Mouse (Mus musculus) heart, postnatal 36 days (tissue): Measurements from ENCODE around the gene Phgdh. TPM values are rescaled to one million over a fixed set of nuclear protein-coding genes. Genes with fewer than 3 reads are reported as not detected.

Source experiments
- DNase-seq, 2 experiments: peaks; one replicate each; pipeline ENCODE4 v3.0.0; 2021 to 2022
- intact Hi-C: fragments of 180-260 bp; cut with DNase I; formaldehyde crosslinking; loops from one replicate; pipeline ENCODE4 v1.15.1; 2025
- total RNA-seq, 2 experiments: library from RNA; stranded (reverse); gene quantifications; 2 replicates each; pipeline ENCODE4 v1.2.3; 2021

The Phgdh gene
- total RNA-seq, 2 experiments from 2014 or later: 1.9 to 2.1 TPM

DNA sequence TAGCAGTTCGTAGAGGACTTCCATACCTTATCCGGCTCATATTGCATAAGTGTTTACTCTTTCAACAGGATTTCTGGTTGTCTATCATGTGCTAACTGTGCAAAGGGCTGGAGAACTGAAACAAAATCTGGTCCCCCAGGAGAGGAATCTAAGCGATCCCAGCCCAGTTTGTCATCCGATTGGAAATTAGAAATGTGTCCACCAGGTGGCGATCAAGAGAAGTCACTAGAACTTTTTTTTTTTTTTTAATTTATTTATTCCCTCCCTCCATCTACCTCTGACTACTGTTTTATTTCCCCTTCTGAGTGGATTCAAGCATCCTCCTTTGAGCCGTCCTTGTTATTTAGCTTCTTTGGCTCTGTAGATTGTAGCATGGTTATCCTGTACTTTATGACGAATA lies 14.1 kb upstream of the Phgdh start:
- peak; percentile 68 for DNase-seq
- intact Hi-C loops: loop anchor here (10.0 kb wide), 1 partner anchor 621 kb away; no protein-coding TSS in a partner anchor

DNA sequence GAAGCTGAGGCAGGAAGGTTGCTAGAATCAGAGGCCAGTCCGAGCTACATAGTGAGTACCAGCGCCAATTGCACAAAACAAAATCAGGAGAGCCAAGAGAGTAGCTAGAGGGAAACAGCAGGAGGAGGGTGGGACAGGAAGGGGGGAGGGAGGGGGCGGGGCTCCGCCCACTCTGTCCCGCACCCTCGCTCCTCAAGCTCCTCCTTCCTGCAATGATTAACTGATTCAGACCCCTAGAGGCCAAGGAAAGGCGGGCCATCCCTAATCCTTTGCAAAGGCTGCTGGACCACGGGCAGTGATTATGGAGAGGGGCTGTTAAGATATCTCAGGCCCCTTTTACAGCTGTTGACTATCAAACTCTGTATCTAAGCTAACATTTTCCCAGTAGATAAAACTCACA lies 8.9 kb upstream of the Phgdh start:
- no peak for DNase-seq
- intact Hi-C loops: no loop called here

DNA sequence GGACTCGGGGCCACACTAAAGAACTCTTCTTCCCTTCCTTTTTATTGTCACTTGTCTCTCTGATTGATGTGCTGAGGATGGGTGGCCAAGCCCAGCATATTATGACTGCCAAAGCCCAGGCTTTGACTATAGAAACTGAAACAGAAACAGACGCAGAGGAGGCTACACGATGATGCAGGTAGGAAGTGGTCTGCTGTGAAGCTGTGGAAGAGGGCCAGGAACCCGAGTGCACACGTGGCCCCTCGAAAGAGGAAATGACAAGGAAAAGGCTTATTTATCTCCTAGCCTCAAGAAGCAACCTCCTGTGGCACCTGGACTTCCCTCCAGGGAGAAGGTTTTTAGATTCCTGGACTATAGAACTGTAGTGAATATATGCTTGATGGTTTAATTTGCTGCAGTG lies 8.3 kb upstream of the Phgdh start:
- no peak for DNase-seq
- intact Hi-C loops: no loop called here

DNA sequence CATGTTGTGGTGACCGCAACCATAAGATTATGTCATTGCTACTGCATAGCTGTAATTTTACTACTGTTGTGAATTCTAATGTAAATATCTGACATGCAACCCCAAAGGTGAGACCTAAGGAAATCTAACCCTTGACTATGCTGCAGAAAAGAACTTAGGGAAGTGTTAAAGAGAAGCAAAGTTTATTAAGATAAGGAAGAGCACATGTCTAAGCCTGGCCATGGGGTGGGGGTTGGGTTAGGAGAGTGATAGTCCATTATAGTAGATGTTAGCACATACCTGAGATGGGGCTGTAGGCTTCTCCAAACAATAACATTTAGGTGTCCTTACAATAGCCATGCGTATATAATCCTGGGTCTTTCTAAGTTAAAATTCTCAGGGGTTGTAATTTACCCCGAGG lies 3.4 kb upstream of the Phgdh start:
- intact Hi-C loops: no loop called here
- no peak for DNase-seq

DNA sequence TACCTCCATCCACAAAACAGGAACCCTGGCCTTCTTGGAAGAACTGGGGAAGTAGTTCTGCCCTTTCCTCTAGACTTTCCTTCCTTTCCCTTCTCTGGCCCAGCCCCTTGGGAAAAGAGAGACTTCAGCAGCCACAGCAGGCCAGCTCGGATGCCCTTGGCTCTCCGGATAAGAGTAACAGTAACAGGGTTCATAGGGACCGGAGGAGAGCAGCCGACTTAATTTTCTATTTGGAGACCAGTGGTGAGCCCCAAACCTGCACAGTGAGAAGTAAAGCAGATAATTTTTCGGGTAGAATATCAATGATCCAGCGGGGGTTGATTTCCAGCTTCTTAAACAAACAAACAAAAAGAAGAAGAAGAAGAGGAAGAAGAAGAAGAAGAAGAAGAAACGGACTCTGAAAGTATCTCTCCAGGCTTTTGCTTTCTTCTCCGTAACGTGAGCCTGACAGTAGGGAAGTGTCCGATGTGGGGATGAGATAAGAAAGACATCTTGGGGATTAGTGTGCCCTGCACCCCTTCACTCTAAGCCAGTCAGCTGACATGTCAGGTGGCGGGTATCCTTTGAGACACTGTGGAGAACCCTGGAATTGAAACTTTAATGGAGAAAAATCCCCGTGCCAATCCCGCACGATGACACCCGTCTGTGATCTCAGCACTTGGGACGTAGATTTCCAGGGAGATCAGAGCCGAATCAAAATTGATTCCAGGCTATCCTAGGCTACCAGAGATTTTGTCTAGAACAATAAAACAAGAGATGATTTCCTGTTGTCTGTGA lies 1.2 kb upstream of the Phgdh start:
- intact Hi-C loops: no loop called here
- no peak for DNase-seq

DNA sequence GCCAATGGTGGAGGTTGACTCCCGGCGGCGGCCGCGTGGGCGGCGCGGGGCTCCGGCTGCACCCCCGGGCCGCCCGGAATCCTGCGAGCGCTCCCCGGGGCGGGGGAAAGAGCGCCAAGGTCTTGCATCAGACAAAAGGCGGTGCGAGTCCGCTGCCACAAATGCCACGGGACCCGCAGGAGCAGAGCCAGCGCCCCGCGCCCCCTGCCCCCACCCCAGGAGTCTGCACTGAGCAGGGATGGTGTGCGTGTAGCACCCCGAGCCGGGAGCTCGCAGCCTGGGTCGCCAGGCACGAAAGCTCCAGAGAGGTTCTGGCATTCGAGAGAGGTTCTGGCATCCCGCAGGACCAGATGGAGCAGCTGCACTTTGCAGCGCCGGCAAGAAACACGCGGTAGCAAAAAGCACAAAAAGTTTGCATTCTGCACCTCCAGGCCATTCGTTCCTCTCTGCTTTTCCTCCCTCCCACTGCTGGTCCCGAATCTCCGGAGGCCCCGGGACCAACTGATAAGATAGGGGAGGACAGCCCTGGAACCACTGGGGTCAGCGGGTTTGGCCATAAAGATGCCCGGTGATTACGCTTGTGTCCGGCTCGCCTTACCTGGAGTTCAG lies 589 bp downstream of the Phgdh start:
- intact Hi-C loops: no loop called here
- DNase-seq: peak; percentile 41 to 63

DNA sequence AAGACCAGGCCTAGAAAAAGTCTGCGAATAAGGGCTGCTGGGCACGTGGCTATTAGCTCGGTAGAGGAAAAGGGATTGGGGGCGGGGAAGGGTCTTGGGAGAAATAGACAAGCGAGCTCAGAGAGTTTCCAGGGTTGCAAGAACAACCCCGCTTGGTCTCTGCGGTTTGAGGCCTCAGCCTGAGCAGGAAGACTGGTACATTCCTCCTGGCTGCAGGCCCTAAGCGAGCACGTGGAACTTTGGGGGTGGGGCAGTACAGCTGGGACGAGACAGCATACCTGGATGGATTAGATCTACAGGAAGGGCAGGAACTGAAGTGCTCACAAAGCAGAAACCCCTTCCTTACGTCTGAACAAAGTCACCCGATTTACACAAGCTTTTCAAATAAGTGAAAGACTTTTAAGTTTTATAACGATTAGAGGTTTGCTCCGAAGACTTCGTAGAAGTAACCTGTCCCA lies 1.2 kb downstream of the Phgdh start:
- intact Hi-C loops: no loop called here
- peak in 1 of 2 experiments; percentile 33 for DNase-seq

DNA sequence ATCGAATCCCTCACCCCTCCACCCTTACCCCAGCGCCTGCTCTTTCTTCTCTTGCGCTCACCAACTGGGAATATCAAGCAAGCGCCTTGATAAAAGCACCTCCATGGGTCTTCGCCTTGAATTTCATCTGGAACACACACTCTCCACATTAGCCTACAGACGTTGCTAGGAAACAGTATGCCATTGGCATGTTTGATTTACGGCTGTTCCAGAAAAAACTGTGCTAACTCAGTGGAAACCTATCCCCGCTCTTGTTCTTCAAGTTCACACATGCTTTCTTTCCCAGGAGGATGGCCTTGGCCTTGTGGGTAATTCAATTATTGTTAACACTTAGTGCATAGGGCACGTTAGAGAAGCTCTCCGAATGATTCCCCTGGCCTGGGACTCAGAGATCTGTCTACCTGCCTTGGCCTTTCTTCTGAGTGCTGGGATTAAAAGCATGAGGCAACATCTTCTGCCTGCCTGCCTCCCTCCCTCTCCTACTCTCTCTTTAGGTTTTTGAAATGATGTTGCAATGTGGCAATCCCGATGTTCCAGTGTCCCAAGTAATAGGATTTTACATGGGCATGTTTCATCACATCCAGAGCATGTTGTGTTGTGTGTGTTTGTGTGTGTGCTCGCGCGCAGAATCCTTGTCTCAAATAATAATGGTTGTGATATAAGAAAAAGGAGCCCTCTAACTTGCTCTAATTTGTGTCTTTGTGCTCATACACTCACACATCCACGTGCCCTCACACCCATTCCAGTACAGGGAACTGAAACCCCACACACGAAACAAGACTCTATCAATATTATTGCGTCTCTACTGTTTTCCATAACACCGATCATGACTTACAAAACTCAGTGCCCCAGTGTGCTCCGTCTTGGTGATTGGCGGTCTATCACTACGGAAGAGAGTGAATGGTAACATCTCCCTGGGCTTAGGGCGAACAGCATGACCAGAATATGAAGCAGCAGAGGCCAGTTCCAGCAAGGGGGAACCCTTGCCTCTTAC lies 2.8 kb downstream of the Phgdh start:
- intact Hi-C loops: no loop called here
- DNase-seq: no peak

DNA sequence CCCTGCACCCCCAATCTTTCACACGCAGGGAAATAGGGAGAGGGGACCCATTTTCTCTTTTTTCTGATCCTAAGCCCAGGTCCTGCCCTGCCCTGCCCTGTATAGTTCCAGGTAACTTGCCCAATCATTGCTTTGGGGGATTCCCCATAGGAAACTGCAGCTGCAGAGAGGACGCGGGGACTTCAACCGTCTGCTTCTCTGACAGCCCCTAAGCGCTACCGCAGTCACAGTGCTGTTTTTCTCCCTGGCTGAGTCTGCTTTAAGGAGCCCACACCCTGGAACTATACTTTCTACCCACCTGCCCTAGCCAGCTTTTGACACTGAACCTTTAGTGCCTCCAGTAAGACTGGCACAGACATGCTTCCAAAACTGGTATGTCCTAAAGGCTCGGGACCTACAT lies 3.9 kb downstream of the Phgdh start:
- intact Hi-C loops: no loop called here
- DNase-seq: no peak

DNA sequence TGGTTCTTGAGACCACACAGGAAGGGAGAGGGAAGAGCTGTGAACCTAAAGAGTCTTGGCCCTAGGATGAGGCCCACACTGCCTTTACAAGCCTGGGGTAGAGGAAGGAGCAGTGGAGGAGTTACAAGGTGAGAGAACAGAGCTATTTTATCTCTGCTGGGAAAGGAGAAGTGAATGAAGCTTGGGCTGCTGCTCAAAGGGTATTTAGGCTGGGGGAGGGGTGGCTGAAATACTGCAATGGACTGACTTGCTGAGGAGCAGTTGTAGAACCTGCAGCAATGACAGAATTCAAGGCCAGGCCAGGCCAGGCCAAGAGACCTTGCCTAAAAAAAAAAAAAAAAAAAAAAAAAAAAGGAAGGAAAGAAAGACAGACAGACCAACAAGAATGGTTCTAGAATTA lies 4.5 kb downstream of the Phgdh start:
- intact Hi-C loops: no loop called here
- no peak for DNase-seq

DNA sequence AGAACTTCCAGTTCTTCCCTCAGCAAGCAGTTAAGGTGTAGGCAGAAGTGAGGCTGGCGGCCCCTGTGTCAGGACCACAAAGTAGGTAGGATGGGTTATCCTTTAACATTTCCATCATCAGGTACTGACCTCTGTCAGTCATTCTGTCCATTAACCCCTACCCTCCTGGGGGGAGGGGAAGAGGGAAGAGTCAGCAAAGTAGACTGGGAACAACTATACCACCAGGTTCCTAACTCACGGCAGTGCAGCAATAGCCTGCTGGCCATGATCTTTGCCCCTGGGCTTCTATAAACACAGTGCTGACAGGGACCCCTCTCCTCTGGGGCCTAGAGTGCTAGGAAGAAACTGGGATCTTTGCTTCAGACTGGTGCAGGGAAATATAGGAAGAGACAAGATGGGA lies 5.8 kb downstream of the Phgdh start:
- no peak for DNase-seq
- intact Hi-C loops: no loop called here

DNA sequence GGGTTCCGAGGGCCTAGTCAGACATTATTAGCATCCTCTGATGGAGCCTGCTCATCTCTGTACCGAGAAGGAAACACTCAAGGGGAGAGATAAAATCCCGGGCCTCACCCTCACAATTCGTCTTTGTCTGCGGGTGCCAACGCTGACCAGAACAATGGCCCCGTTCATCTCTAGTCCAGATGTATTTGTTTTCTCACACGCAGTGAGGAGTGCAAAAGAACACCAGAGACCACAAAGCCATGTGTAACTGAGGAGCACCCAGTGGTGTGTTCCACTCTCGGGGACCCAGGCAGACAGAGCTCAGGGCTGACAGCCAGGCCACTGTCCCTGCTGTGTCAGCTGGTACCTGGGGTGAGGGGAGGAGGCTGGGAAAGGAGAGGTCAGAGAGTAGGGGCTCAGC lies 15.6 kb downstream of the Phgdh start:
- intact Hi-C loops: no loop called here
- no peak for DNase-seq

DNA sequence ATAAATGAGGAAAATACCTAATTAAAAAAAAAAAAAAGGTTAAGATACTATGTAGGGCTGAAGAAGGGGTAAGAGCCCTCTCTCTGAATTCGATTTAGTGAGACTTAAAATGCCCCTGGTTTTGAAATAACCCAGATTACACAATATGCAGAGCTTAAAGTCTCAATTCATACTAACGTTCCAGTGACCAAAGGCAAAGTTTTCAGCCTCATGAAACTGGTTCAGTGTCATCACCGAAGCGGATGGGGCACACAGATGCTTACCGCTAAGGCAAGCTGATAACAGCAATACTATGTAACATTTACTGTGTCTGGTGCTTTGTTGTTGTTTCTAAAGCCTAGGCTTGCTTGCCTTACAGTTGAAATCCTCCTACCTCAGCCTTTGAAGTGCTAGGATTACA lies 17.6 kb downstream of the Phgdh start:
- intact Hi-C loops: no loop called here
- DNase-seq: no peak

DNA sequence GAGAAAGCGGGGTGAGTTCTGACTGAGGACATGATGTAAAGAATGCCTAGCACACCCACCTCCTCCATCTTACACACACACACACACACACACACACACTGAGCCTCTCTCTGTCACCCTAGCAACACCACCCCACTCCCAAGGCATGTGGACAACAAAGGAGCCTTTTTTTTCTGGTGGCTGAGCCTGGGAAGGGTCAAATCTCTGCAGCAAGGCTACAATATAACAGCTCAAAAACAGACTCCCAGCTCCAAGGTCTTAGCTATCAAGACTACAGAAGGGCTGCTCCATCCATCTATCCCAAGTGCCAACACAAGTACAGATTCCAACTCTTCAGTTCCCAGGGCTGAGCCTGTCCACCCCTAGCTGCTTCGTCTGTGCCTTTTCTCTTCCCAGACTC lies 20.6 kb downstream of the Phgdh start:
- DNase-seq: no peak
- intact Hi-C loops: no loop called here

DNA sequence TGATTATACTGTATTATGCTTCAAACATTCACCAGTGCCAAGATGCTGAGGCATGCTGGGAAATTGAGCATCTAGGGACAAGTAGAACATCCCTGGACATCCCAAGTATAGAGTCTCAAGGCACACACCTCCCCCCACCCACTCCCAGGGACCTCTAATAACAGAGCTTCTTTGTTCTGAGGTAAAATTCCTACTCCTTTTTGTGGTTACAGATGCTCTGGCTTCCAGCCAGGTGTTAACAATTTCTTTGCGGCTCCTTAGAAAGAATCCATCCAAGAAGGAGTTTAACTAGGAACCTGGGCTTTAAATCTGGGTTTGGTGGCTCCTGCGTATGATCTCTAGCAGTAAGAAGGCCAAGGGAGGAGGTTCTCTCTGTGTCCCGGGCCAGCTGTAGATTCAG lies 22.6 kb downstream of the Phgdh start:
- no peak for DNase-seq
- intact Hi-C loops: no loop called here

DNA sequence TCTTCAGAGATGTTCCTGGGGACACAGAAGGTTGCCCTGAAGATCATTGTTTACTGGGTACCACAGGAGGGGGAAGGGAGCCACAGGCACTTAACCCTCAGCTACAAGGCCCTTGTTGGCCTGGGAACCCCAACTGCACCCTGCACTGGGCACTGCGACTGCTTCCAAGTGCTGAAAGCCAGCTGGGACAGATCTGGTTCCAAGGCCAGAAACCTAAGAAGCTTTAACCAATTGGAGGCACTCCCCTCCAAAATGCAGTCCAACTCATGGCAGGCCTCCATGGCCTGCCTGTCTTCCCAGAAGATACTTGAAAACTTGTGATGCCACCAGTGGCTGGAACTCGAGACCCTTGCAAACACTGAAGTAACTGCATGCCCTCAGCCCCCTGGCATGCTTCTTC lies 24.6 kb downstream of the Phgdh start:
- DNase-seq: no peak
- intact Hi-C loops: no loop called here

DNA sequence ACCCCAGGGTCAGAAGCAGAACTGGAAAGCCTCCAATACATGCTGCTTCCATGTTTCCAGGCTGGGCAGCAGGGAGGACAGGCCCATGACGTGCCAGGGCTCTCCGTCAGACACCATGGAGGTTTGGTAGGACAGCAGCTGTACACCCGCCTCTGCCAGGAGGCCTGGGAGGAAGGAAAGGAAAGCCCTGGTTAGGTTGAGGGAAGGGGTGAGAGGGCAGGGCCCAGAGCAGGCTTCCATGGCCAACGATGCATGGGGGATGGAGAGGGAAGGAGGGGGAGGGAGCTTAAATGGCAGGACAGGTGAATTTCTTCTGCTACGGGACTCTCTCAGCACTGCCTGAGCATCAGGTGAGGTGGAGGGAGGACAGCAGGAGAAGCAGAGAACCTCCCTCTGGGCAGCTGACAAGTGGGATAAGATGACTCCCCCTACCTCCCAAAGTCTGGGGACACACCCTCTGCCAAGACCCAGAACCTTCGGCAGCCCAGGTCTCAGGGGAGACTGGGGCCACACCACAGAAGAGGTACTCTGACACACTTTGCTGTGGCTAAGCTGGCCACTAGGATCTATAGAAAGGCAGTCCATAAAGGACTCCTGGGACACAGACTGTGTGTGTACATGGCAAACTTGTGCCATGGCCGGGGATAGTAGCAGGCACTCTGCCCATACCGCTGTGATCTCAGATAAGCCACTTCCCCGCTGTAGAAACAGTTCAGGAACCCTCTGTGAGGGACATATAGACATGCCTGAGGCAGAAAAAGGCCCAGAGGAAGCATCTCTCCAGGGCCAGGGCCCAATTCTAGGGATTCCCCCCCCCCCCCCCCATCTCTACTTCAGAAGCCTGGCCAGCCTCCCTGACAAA lies 26.3 kb downstream of the Phgdh start:
- no peak for DNase-seq
- intact Hi-C loops: loop anchor here (1.0 to 5.0 kb wide), 3 partner anchors 87 to 386 kb away; no protein-coding TSS in a partner anchor

DNA sequence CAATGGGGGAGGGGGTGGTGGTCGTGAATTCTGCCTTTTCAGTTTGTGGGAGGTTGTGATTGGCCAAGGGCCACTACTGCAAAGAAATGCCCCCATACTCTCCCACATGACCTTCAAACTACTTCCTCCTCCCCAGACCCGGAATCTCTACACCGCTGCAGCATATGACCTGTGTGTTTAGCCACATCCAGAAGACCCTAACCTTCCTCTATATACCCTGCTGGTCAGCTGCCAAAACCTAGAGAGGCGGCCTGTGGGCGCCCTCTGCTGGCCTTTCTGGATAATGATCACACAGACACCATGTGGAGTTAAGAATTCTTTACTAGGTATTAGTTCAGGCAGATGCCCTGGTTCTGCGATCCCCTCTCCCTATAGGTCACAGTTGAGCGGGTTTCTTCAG lies 26.9 kb downstream of the Phgdh start:
- intact Hi-C loops: loop anchor here (1.0 to 5.0 kb wide), 3 partner anchors 87 to 386 kb away; no protein-coding TSS in a partner anchor
- DNase-seq: peak; percentile 44 to 66

DNA sequence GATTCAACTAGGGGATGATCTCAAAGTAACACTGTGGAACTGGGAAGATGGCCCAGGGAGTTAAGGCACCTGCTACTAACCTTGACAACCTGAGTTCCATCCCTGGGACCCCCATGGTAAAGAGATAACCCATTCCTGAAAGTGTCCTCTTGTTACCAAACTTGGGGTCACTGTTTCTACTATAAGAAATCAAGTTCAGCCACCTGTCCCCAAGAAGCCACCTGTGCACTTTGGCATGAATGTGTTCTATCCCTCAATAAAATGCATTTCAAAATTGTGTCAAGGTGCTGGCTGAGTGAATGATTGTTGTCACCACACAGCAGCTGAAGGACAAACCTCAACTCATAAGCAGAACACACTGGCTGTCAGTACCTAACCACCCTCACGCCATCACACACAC lies 29.3 kb downstream of the Phgdh start:
- DNase-seq: no peak
- intact Hi-C loops: loop anchor here (5.0 kb wide), 2 partner anchors 133 to 383 kb away; no protein-coding TSS in a partner anchor

DNA sequence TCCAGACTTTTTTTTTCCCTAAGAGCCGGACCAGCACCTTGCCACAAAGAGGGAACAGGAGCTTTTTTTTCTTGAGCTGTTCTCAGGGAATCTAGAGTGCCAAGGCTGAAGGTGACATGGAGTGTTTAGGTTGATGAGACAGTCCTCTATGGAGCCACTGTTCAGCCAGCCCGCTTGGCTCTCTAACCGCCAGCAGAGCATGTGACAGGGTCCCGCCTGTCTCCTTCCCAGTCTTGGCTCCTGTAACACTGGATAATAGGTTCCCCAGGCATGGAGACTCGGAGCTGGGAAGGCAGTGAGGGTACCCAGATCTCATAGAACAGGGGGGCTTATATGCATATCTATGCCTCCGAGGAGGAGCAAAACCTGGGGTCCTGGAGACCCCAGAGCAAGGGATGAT lies 31.2 kb downstream of the Phgdh start:
- intact Hi-C loops: no loop called here
- no peak for DNase-seq
